Mouse (Mus musculus) adipocyte (in vitro differentiated cells): ENCODE measurements at regions not wholly inside any gene's neighbourhood (a gene's known extent, or its start where the extent isn't known, plus 50 kb on each side); places are given as distances from the start of the nearest gene placed in this dataset.
A peak's percentile ranks its signal among the peaks of the same experiment; 100 is the strongest.

Source experiments
- DNase-seq: peaks from one replicate; pipeline ENCODE4 v3.0.0-alpha.2; 2016; ENCODE audit warnings: low spot score

GRCm38 (mm10) chr1:145620561-145620960 is 845.3 kb upstream of the Rgs18 start:
- no peak for DNase-seq

GRCm38 (mm10) chr1:145614326-145614725 is 839.1 kb upstream of the Rgs18 start:
- DNase-seq: no peak

GRCm38 (mm10) chr1:145596983-145597382 is 821.7 kb upstream of the Rgs18 start:
- DNase-seq: no peak

GRCm38 (mm10) chr1:145579460-145579859 is 804.2 kb upstream of the Rgs18 start:
- no peak for DNase-seq

- peak; percentile 50 for DNase-seq
Observed at GRCm38 (mm10) chr1:145570012-145570411, 794.8 kb upstream of the Rgs18 start.

- DNase-seq: no peak
Observed at GRCm38 (mm10) chr1:145561347-145561746, 786.1 kb upstream of the Rgs18 start.
